Mouse (Mus musculus) yolk sac, embryonic 10.5 days (tissue): ENCODE measurements around the gene Igsf6.
"Not testable (repeated sequence)": the region's sequence is repeated elsewhere in the genome, so short reads cannot be mapped to it uniquely, and the experiment has no call there.

Experiments used
- DNase-seq: peaks from one replicate; pipeline ENCODE4 v3.0.0-alpha.2; 2017; ENCODE audit warnings: low spot score

Gene Igsf6

DNA sequence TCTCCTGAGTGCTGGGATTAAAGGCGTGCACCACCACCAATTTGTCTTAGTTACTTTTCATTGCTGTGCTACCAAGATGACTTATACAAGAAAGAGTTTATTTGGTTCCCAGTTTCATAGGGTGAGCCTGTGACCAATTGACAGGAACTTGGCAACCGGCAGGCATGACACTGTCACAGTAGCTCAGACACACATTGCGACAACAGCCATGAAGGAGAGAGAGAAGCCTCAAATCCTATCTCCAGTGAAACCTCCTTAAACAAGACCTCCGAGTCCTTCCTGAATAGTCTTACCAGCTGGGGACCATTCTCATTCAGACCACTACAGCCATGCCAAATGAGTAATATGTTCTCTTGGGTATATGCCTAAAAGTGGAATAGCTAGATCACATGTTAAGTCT is 21.3 kb downstream of the Igsf6 start:
- no peak for DNase-seq

DNA sequence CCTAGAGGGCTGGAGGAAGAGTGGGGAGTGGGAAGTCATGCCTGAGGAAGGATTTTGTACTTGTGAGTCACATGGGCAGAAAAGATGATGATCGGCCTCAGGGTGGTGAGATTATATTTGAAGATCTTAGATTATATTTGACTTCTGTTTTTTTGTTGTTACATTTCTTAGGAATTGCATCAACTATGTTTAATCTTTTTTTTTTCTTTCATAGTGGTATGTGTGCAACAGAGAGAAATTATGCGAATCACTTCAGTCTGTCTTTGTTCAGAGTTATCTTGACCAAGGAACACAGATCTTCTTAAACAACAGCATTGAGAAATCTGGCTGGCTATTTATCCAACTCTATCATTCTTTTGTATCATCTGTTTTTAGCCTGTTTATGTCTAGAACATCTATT is 26.7 kb downstream of the Igsf6 start:
- DNase-seq, result no peak

DNA sequence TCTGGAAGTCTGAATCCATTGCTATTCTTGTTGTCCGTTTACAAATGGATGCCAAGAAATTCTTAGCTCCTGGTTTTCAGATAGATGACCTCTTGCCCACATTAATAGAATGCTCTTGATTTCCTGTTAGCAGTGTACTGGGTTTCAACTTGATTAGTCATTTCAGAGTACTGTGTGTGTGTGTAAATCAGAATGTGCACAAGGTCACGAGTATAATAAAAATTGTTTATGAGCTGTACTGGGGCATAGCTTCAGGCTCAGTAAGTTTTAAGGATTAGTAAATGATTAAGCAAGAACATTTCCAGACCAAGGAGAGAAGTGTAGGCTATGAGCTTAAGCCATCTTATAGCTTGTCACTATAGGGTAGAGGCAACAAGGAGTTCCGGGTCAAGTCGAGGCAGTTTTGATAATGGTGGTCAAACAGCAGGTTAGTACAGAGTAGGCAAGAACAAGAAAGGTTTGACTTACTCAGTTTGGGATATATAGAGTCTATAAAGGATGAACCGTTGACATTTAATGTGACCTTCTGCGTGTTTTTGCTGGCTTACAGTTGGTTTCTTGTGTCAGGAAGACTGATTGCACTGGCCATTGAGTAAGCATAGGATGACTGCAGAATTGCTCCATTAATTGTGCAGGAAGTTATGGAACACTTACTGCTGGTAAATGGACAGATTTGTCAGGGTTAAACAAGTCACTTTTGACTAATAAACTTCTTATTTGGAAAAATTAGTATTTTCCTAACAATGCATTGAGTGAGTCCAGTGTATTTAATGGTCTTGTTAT is 28.5 kb downstream of the Igsf6 start:
- DNase-seq, result no peak

DNA sequence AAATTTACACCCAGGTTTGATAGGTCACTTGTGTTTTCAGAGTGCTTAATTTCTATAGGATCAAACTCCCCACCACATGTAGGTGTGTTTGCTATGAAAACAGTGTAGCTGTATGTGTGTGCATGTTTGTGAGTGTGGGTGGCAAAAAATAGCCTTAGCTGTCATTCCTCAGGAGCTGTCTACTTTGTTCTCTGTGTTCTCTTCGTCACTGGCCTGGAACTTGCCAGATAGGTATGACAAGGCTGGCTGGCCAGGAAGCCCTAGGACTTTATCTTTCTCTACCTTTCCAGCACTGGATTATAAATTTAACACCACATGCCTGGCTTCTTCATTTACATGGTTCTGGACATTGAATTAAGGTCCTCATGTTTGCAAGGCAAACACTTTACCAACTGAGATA is 30.1 kb downstream of the Igsf6 start:
- DNase-seq, result no peak

DNA sequence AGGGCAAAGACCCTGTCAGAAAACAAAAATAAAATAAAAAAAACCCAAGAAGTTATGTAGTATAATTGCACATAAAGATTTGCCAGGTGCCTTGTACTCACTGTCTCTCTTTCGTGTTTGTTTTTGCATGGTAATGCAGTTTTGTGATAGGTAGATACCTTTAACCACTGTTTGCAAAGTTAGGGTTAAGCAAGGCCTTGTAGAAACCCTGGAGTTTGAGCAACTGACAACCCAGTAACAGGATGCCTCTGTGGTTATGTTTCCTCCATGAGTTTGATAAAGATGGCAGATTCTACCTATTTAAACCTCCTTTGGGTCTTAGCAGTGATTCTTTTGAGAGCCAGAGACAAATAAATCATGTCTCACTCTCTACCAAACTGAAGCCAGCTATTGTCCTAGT is 30.9 kb downstream of the Igsf6 start:
- no peak for DNase-seq

DNA sequence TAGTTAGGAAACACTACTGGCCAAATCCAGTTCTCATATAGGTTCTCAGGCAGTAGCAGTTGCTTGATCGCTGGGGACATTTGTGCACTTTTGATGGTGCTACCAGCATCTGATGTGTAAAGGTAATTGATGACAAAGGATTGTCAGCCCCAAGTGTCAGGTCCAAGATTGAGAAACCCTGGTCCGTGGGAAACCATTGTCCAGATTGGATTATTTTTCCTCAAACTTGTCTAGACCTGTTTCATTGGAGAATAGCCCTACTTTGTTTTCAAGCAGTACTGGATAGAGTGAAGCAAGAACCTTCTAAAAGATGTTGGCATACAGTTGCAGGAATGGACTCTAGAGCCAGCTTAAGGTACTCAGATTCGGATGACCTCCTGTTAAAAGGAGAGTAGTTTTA is 31.4 kb downstream of the Igsf6 start:
- DNase-seq, result no peak

DNA sequence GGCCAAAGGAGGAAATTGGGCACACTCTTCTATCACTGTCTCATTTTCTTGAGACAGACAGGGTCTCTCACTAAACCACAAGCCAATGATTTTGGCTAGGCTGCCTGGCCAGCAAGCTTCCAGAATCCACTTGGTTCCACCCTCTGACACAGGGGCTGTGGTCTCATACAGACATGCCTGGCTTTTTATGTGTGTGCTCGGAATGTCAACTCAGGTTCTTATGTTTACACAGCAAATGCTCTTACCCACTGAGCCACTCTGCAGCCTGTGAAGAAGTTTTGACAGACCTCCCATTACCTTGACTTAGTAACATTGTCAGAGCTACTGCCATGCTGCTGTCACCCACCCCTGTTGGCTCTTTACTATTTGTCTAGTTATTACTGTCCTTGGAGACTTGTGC is 32.4 kb downstream of the Igsf6 start:
- no peak for DNase-seq

DNA sequence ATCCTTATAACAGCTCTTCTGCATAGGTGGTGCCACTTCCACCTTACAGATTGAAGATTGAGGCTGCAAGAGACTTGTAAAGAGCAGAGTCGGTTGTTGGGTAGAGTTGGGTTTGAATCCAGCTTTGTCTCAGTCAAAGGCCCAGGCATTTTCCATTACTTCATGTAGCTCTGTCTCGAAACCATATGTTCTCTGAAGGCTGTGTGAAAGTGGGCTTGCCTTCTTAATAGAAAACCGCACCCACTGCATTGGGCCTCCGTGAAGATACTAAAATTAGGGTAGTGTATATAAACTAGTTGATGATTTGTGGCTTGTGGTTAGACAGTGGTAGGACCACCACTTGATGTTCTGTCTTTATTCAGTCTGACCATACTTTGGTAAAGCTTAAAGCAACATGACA is 33.8 kb downstream of the Igsf6 start:
- no peak for DNase-seq

DNA sequence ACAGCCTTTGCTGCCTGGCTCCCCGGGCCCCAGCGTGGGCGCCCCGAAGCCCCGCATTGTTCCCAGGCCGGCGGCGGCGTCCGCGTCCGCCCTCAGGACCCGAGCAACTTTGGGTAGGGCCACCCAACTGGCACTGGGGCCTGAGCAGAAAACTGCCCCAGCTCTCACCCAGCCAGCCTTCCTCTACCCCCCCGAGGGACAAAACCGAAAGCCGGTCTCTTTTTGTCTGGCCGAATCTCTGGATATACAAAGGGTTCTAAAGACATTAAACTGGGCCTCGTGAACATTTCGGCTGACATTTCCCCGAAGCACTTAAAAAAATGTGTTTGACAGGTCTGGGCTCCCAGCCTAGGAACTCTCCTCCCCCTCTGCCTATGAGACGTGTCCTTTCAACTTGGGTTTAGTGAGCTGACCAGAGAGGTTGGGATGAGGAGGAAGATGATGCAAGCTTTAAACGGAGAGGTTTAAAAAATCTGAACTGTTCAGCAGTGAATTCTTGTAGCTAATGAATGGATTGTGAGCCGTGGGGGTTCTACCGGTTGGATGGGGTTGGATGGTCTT is 39.1 kb downstream of the Igsf6 start:
- DNase-seq, result peak; percentile 59

DNA sequence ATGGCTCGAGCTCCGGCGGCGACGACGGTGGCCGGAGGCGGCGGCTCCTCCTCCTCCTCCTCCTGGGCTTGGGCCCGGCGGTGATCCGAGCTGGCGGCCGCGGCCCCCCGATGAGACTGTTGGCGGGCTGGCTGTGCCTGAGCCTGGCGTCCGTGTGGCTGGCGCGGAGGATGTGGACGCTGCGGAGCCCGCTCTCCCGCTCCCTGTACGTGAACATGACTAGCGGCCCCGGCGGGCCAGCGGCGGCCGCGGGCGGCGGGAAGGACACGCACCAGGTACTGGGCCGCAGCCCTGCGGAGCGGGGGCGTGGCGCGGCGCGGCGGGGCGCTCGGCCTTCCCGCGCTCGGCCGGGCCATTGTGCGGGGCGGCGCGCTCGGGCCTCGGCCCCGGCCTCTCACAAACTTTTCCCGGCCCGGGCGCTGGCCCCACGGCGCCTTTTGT is 39.7 kb downstream of the Igsf6 start:
- DNase-seq, result no peak

DNA sequence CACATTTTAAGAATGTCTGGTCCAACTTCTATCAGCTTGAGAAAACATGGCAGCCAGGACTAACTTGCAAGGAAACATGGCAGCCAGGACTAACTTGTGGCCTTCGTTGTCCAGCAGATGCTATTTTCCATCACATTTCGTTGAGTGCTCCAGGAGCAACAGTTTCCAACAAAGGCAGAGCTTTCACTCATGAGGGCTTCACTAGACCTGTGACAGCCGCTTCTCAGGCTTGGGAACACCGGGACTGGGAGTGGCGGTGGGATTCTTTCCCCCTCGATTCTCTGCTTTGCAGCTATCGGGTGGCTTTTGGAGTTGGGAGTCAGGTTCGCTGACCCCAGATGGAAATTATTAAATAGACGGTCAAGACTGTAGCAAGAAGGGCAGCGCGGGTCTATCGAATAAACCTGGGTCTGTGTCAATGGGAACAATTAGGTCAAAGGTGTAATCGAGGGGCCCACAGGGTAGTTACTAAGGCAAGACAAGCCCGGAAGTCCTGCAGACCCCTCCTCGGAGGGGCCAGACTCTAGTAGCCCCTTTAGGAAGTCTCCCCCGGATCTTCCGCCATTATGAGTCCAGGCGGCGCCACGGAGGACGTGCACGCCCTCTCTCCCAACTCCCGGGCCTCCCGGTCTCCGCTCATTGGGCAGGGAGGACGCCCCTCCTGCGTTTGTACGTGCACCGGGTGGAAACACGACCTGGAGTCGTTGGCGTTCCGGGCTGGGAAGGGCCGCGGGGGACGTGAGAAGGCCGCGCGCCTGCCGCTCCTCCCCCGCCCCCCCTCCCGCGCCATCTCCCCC is 40.3 kb downstream of the Igsf6 start, which contains the start of gene Mettl9:
Mettl9 (plus strand) TSS at position 590 of the 797 bp plus-strand sequence.
- peak; percentile 98 for DNase-seq

DNA sequence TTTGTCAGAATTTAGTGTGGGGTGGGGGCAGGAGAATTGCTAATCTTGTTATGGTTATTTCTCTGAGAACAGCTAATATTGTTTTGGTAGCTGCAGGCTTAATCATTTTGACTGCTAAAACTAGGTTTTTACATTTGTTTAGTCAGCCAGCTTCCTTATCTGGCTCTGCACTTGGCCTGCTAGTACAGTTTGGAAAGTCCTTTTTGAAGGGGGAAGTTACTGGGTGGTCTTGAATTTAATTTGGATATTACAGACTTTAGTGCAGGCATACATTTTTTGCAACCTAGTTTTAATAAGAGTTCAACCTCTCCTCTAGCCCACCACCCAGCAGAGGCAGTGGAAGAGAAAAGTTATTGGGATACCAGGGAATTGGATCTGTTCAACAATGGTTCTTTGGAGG is 44.4 kb downstream of the Igsf6 start:
- DNase-seq, result not testable (repeated sequence)

DNA sequence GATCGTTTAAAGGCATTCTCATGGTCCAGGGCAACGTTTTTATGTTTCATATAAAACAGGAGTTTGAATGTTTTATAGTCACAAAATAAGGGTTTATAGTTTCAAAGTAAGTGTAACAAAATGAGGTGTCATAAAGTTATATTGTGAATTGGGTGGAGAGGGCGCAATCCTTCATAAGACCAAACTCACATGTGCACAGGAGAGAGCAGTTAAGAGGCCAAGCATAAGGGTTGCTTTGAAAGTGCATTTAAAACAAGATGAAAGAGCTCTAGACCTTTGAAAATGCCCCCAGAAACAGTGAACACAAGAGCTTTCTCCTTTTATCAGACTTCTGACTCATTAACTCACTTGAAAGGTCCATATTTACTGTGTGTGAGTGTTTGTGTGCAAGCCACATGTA is 48.1 kb downstream of the Igsf6 start:
- DNase-seq, result no peak

DNA sequence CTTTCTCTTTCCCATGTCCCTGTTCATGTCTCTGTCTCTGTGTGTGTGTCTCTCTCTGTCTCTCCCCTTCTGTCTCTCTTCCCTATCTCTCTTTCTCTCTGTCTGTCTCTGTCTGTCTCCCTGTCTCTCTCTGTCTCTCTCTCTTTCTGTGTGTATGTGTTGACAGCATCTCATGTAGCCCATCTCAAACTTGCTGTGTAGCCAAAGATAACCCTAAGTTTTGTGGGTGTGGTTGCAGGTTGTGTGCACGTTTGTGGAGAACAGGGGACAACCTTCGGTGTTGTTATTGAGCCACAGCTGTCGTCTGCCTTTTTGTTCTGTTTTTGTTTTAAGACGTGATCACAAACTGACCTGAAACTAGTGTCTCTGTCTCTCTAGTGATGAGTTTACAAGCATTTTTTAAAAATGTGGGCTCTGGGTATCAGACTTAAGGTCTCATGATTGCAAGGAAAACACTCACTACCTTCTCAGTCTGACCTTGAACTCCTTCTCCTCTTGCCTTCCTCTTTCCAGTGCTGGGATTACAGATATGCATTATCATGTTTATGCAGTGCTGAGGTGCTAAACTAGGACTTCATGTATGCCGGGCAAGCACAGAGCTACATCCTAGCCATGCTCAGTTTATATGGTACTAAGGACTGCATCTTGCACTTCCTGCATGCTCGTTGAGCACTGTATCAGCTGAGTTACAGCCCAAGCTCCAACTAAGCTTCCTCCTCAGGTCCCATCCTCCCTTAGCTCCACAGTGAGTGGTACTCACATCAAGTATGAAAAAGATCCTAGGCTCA is 49.0 kb downstream of the Igsf6 start:
- no peak for DNase-seq

DNA sequence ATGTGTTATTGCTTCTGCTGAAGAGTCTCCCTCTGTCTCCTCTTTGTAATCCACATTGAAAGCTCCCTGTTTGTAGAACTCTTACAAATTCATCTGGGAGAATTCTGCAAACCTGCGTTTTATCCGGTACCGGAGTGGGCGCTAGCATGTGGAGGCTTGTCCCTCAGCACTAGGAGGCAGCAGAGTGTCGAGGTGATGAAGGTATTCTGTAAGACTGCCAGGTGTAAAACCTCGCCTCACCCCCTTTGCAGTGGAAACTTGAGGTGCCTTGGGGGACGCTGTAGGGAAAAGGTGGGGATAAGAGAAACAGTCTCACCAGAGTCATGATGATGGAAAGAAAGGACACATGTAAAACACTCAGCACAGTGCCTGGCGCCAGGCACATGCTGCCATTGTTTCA is 54.1 kb downstream of the Igsf6 start:
- DNase-seq, result no peak

DNA sequence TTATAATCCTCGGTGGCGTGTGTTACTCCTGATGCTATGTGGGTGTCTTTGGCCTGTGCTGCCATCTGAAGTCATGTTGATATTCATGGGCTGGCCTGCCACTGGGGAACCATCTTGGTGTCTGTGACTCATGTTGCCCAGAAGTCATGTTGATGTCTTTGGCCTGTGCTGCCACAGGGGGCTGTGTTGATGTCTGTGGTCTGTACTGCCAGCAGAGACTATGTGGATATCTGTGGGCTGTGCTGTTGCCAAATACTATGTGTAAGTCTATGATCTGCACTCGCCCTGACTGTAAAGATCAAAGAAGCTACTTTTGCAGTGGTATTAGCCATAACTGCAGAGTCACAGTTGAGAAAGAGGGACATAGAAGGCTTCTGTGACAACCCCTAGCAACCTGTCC is 55.6 kb downstream of the Igsf6 start:
- DNase-seq, result no peak

DNA sequence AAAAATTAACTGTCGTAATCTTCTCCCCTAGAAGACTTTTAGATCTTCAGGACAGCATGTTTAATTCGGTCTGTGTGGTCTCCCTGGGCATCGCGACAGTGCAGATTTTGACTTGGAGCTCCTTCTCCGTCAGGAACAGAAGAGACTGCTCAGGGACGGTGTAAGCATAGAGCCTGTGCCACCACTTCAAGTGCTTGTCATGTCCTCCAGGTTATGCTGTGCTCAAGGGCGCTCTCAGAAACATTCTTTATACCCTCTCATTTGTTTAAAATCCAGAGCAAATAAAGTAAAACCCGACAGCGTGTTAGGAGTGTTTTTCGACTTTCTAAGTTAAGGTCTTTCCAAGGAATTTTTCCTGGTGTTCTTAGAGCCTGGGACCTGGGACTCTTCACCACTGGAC is 59.9 kb downstream of the Igsf6 start:
- no peak for DNase-seq
